Mouse (Mus musculus) myocyte (in vitro differentiated cells): ENCODE results near the gene Taf5l. TPM values are rescaled to one million over a fixed set of nuclear protein-coding genes. Genes with fewer than 3 reads are reported as not detected.

Source experiments
- H3K27me3 ChIP-seq: one replicate; pipeline ENCODE4 v1.6.1; 2011; ENCODE audit not compliant: control insufficient read depth, insufficient read depth, insufficient read length
- H3K36me3 ChIP-seq: one replicate; pipeline ENCODE4 v1.6.1; 2011; ENCODE audit not compliant: control insufficient read depth, insufficient read depth
- H3K4me2 ChIP-seq: one replicate; pipeline ENCODE4 v1.6.1; 2011; ENCODE audit warnings: low read depth, control low read depth
- H3K4me3 ChIP-seq: one replicate; pipeline ENCODE4 v1.5.1; 2011; ENCODE audit warnings: mild to moderate bottlenecking, control low read depth, moderate library complexity
- H3K79me2 ChIP-seq: one replicate; pipeline ENCODE4 v1.6.1; 2011; ENCODE audit not compliant: control insufficient read depth, insufficient read depth
- H3ac ChIP-seq: one replicate; pipeline ENCODE4 v1.6.1; 2011; ENCODE audit not compliant: control insufficient read depth, insufficient read length
- CEBPB ChIP-seq: IDR thresholded peaks from 2 replicates; pipeline ENCODE4 v1.6.1; 2011; ENCODE audit warnings: mild to moderate bottlenecking, moderate library complexity; ENCODE audit not compliant: poor library complexity, insufficient read depth, severe bottlenecking
- E2F4 ChIP-seq: IDR thresholded peaks from one replicate; pipeline ENCODE4 v1.6.1; 2011; ENCODE audit warnings: mild to moderate bottlenecking, control low read depth, moderate library complexity; ENCODE audit not compliant: insufficient read depth
- MAX ChIP-seq: IDR thresholded peaks from one replicate; pipeline ENCODE4 v1.6.1; 2011; ENCODE audit warnings: low read depth, mild to moderate bottlenecking, control low read depth
- MYOD1 ChIP-seq, 3 experiments: IDR thresholded peaks; one replicate each; pipeline ENCODE4 v1.6.1; 2011; ENCODE audit warnings: control low read depth in 2 of 3, low read depth in 2 of 3, mild to moderate bottlenecking in 2 of 3, moderate library complexity in 1 of 3; ENCODE audit not compliant: insufficient read length in 2 of 3, control insufficient read depth in 1 of 3
- MYOG ChIP-seq, 3 experiments: IDR thresholded peaks; one replicate each; pipeline ENCODE4 v1.6.1; 2011; ENCODE audit warnings: control low read depth in 2 of 3, low read depth in 2 of 3, mild to moderate bottlenecking in 2 of 3; ENCODE audit not compliant: insufficient read length in 2 of 3, control insufficient read depth in 1 of 3, insufficient read depth in 1 of 3
- POLR2A ChIP-seq: IDR thresholded peaks from one replicate; pipeline ENCODE4 v1.6.1; 2011; ENCODE audit warnings: low read depth, mild to moderate bottlenecking, control low read depth, moderate library complexity; ENCODE audit not compliant: insufficient read length
- POLR2AphosphoS2 ChIP-seq: IDR thresholded peaks from one replicate; pipeline ENCODE4 v1.6.1; 2011; ENCODE audit warnings: low read depth, control low read depth; ENCODE audit not compliant: insufficient read length
- REST ChIP-seq: IDR thresholded peaks from one replicate; pipeline ENCODE4 v1.6.1; 2011; ENCODE audit warnings: mild to moderate bottlenecking, control low read depth, moderate library complexity; ENCODE audit not compliant: insufficient read depth, insufficient read length
- SRF ChIP-seq: IDR thresholded peaks from one replicate; pipeline ENCODE4 v1.6.1; 2011; ENCODE audit warnings: low read depth; ENCODE audit not compliant: control insufficient read depth, insufficient read length
- TCF12 ChIP-seq: IDR thresholded peaks from one replicate; pipeline ENCODE4 v1.6.1; 2011; ENCODE audit warnings: mild to moderate bottlenecking, control low read depth; ENCODE audit not compliant: poor library complexity, insufficient read depth, severe bottlenecking
- TCF3 ChIP-seq: IDR thresholded peaks from one replicate; pipeline ENCODE4 v1.6.1; 2011; ENCODE audit warnings: low read depth, control low read depth; ENCODE audit not compliant: insufficient read length
- USF1 ChIP-seq: IDR thresholded peaks from one replicate; pipeline ENCODE4 v1.6.1; 2011; ENCODE audit warnings: low read depth, mild to moderate bottlenecking, control low read depth, moderate library complexity
- polyA plus RNA-seq: library from polyadenylated mRNA; unstranded; fragments of >200 nt; fragmentation: generic; extraction: Trizol; gene quantifications from one replicate; pipeline ENCODE4 v1.2.1, GENCODE M21; 2012; ENCODE audit warnings: missing spikeins

Gene Taf5l
- polyA plus RNA-seq, 1 experiment = 16.0 TPM

- Histone ChIP-seq H3K4me3 (no peak overlapping the region), H3K4me2 (no peak overlapping the region), H3K79me2 (no peaks in the 10 kb centered on the region), H3K27me3 (no peaks in the 10 kb centered on the region), H3K36me3 (no peaks in the 10 kb centered on the region), H3ac (no peak overlapping the region)
- no peak for TF ChIP-seq SRF
- TF ChIP-seq REST = no peak
- TF ChIP-seq TCF12 = no peak
- no peak for TF ChIP-seq MYOD1 (IDR thresholded peaks at IDR 0.05; ENCODE audit: control insufficient read depth in 1 of 3, insufficient read length in 2 of 3, low read depth in 2 of 3)
- TF ChIP-seq CEBPB = no peak
- TF ChIP-seq MYOG (IDR thresholded peaks at IDR 0.05; ENCODE audit: control insufficient read depth in 1 of 3, insufficient read depth in 1 of 3, insufficient read length in 2 of 3, low read depth in 2 of 3) = no peak
- TF ChIP-seq MAX = no peak
- TF ChIP-seq POLR2A = no peak
- no peak for TF ChIP-seq TCF3
- TF ChIP-seq E2F4 = no peak
These were observed 42.3 kb downstream of the Taf5l start for GRCm38 (mm10) chr8:123978926-123979325.

GRCm38 (mm10) chr8:123978166-123978838 is 42.9 kb downstream of the Taf5l start:
- no peak for TF ChIP-seq TCF3
- no peak for TF ChIP-seq POLR2AphosphoS2
- TF ChIP-seq TCF12 = no peak
- Histone ChIP-seq H3K79me2 (no peaks in the 10 kb centered on the region), H3K4me2 (no peak overlapping the region), H3K27me3 (no peaks in the 10 kb centered on the region), H3K4me3 (no peak overlapping the region), H3K36me3 (no peaks in the 10 kb centered on the region), H3ac (no peak overlapping the region)

- Histone ChIP-seq H3K36me3 (no peaks in the 10 kb centered on the region), H3ac (no peak overlapping the region), H3K4me3 (no peak overlapping the region), H3K27me3 (no peaks in the 10 kb centered on the region), H3K4me2 (no peak overlapping the region), H3K79me2 (no peaks in the 10 kb centered on the region)
- TF ChIP-seq MYOG (IDR thresholded peaks at IDR 0.05; ENCODE audit: control insufficient read depth in 1 of 3, insufficient read depth in 1 of 3, insufficient read length in 2 of 3, low read depth in 2 of 3) (no peak), TCF12 (no peak), TCF3 (no peak), POLR2AphosphoS2 (no peak), REST (no peak), USF1 (no peak), CEBPB (no peak), MAX (no peak), MYOD1 (IDR thresholded peaks at IDR 0.05; ENCODE audit: control insufficient read depth in 1 of 3, insufficient read length in 2 of 3, low read depth in 2 of 3) (no peak), SRF (no peak), POLR2A (no peak), E2F4 (no peak)
These were observed 43.7 kb downstream of the Taf5l start for GRCm38 (mm10) chr8:123977499-123977898.

- Histone ChIP-seq H3K4me3 (no peak overlapping the region), H3K4me2 (no peak overlapping the region), H3ac (no peak overlapping the region), H3K36me3 (no peaks in the 10 kb centered on the region), H3K79me2 (no peaks in the 10 kb centered on the region), H3K27me3 (no peaks in the 10 kb centered on the region)
- TF ChIP-seq TCF3 (no peak), MAX (no peak), CEBPB (no peak), MYOG (IDR thresholded peaks at IDR 0.05; ENCODE audit: control insufficient read depth in 1 of 3, insufficient read depth in 1 of 3, insufficient read length in 2 of 3, low read depth in 2 of 3) (no peak), SRF (no peak)
These were observed 47.7 kb downstream of the Taf5l start for GRCm38 (mm10) chr8:123973495-123973894.

- no peak overlapping the region for H3ac ChIP-seq
- H3K4me2 ChIP-seq = no peak overlapping the region
- H3K36me3 ChIP-seq = no peaks in the 10 kb centered on the region
- no peak for TF ChIP-seq TCF3
- H3K79me2 ChIP-seq = no peaks in the 10 kb centered on the region
- no peaks in the 10 kb centered on the region for H3K27me3 ChIP-seq
- no peak overlapping the region for H3K4me3 ChIP-seq
These were observed 54.3 kb downstream of the Taf5l start for GRCm38 (mm10) chr8:123966896-123967295.
